Mouse (Mus musculus): ENCODE measurements at regions not wholly inside any gene's neighbourhood (a gene's known extent, or its start where the extent isn't known, plus 50 kb on each side); places are given as distances from the start of the nearest gene placed in this dataset.

DNA sequence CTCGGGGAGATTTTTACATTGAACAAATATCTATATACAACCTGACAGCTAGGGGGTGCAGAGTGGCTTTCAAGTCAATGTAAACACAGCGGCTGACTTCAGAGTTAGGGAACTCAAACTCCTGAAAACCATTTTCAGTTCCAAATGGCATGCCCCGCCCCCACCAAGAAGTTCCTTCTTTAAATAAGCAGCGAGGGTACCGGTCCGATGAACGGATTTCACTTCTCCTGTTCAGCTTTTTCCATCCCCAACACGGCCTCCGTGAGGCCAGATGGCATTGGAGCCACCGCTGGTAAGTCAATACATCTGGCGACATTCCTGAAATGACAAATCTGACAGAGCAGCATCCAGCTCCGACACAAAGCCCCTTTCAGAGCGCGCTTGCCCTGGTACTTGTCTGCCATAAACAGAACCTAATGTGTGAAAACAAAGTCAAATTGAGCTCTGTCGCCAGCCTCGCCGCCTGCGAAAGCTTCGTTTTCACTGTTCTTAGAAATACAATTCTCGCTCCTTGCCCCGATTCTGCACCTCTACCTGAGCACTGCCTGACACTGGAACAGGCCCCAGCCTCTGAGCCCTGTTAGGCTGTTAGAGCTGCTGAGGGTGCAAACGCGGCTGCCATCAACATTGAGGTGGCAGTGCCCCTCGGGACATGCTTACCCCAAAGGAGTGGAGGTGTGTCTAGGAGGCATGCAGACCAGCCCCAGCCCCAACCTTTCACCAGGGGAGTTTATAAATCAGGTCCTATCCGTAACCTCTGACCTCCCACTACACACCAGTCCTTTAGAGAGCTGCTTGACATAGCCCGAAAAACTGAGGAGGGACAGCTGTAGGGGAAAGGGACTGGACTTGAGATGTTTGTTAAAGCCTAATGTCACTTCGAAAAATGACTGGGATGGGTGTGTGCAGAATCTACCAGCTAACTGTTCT is 446.0 kb downstream of the Ate1 start:
- DNase-seq (ENCODE audit: low read depth), result no peak

DNA sequence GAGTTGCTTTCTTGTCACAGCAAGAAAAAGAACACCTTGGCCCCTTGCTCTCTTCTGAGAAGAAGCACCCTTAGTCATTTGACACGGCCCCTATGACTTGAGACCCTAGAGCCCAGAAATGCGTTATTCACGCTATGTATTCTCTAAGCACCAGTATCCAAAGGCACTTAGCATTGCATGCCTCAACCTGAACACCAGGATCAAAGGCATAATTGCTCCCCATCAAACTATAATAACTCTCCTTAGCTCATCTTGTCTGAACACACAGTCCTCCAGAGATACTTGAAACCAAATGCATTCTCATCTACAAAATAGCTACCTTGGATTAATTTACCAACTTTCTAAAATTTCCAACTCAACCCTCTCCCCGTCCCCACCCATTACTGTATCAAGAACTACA is 437.5 kb downstream of the Ate1 start:
- DNase-seq (ENCODE audit: low read depth), result no peak

DNA sequence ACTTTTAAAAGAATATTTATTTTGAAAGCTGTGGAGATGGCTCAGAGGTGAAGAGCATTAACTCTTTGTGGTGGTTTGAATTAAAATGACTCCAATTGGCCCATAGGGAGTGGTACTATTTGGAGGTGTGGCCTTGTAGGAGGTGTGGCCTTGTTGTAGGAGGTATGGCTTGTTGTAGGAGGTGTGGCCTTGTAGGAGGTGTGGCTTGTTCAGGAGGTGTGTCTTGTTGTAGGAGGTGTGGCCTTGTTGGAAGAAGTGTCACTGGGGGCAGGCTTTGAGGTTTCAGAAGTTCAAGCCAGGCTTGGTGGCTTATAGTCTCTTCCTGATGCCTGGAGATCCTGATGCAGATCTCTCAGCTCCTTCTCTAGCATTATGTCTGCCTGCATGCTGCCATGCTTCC is 434.5 kb downstream of the Ate1 start:
- DNase-seq (ENCODE audit: low read depth), result no peak

DNA sequence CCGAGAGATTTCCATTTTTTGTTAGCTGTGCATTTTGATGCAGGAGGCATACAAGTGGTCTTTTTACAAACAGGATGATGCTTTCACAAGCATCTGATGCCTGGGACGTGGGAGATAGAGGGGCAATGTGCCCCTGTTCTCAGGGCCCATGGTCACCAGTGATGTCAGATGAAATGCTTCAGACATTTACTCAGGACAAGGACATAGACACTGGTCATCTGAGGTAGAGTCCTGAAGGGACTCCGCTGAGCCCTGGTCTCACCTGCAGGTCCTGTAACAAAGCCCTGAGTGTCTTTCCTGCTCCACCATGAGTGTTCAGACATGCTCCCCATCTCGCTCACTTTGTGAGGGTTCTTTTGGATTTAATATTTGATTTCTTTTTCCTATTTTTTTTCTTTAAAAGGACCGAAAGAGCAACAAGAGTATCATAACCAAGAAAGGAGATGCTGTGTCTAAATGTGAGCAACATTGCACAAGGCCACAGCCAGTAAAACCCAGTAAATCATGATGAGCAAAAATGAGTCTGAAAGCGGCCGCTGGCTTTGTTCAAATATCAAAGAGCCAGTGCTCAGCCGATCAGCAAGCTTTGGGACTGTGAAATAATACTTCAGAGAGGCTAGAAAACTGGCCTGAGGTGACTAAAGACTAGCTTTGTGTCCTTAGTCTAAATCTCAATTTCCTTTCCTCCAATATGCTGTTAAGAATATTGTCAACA is 430.1 kb downstream of the Ate1 start:
- DNase-seq (ENCODE audit: low read depth), result no peak

DNA sequence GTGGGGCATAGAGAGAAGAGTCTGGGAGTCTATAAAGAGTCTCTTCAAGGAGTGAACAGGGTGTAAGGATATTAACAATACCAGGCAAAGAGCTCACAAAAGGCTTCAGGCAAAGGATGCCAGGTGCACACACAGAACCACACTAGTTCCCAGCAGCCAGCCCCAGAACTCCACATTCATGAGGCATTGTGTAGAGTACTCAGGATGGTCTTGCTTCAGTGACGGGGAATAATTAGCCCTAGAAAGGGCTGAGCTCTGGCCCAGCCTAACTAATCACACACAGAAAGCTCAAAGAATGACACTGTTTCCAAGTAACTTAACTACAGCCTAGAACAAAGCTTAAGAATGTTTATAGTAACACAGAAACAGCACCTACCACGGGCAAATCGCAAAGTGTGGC is 428.2 kb downstream of the Ate1 start:
- DNase-seq (ENCODE audit: low read depth), result no peak

DNA sequence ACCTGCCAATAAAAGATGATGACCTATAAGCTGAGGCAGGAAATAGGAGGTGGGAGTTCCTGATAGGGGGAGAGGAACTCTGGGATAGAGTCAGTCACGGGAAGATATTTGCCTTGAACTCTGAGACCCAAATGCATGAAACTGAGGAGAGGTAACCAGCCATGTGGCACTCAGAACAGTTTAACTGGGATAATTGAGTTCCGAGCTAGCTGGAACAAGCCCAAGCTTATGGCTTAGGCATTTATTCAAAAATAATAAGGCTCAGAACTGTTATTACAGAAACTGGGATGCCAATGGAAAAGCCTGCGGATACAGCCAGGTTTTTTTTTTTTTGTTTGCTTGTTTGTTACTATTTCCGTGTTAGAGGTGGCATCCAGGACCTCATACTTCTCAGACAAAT is 425.0 kb downstream of the Ate1 start:
- DNase-seq (ENCODE audit: low read depth), result no peak

DNA sequence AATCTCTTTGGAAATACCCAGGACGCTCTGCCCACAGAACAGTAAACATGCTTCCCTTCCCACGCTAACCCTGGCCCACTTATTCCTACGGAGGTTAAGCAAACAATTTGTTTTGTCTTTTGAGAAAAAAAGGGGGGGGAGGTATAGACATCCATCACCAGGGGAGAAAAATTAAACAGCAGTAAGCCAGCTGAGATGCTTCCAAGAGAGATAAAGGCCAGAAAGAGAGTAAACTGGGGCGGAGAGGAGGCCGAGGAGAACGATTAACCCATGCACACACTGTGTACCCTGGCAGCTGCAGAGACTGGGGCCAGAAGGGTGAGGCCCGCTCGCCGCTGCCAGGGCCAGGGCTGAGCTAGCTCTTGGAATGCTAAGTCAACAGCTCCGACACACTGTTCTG is 421.6 kb downstream of the Ate1 start:
- peak; percentile 55 for DNase-seq (ENCODE audit: low read depth)

DNA sequence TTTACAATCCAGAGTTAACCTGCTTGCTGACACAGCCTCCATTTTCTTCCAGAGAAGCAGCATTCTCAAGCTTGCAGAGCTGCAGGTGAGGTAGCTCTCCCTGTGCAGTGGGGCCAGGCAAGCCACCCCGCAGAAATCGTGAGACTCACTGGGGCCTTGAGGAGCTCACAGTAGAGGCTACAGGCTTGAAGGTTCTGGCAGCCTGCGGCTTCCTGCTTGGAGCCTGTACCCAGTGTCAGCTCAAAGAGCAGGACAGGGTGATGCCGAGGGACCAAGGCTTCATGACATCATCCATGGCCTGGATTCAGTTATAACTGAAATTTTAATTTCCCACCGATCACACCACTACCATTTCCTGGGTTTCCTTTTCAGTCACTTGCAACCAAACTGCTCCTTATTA is 417.5 kb downstream of the Ate1 start:
- DNase-seq (ENCODE audit: low read depth), result no peak

DNA sequence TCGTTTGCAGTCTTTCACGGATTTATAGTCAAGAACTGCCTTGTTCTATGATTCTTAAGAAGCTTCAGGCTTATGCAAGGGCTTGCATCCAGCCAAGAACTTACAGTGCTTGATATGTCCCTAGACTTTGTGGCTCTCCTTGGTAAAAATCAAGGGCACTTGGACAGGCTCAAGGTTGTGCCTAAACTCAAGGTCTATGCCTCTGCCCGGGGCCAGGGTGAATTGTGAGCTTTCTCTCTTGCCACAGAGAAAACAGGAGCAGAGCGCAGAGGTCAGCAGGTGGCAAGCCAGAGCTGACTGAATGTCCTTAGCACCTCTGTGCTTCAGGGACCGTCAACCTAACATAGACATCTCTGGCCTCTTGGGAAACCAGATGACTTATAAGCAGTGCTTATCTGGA is 413.2 kb downstream of the Ate1 start:
- DNase-seq (ENCODE audit: low read depth), result no peak

DNA sequence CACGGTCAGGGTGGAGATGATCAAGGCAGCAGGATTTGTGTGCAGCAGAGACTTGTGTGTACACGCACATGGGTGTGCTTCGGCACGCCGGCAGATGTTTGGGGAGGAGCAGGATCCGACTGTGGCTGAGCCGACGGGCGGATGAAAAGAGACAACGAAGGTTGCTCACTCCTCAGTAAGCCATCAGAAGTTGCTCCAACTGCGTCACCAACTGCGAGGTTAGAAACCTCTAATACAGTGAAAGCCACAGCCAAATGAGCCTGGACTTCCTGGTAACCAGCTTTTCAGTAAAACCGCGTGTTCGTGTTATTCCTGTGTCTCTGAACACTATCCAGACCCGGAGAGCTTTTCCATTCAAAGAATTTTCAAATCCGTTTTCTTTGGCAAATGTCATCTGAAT is 411.8 kb downstream of the Ate1 start:
- no peak for DNase-seq (ENCODE audit: low read depth)

Measured in gonadal fat pad, adult 2 months (tissue).